Mouse (Mus musculus) heart, adult 9 months (tissue): ENCODE measurements at regions not wholly inside any gene's neighbourhood (a gene's known extent, or its start where the extent isn't known, plus 50 kb on each side); places are given as distances from the start of the nearest gene placed in this dataset.

Experiments
- DNase-seq, 2 experiments: peaks; one replicate each; pipeline ENCODE4 v3.0.0; 2022; ENCODE audit warnings: low spot score in 2 of 2

GRCm38 (mm10) chr3:15112177-15112838, 219.8 kb downstream of the Gm9733 start:
- DNase-seq = no peak

GRCm38 (mm10) chr3:15118634-15119356, 213.3 kb downstream of the Gm9733 start:
- no peak for DNase-seq

- no peak for DNase-seq
These were observed 205.4 kb downstream of the Gm9733 start for GRCm38 (mm10) chr3:15126736-15127135.

GRCm38 (mm10) chr3:15128370-15128769, 203.7 kb downstream of the Gm9733 start:
- no peak for DNase-seq

DNA sequence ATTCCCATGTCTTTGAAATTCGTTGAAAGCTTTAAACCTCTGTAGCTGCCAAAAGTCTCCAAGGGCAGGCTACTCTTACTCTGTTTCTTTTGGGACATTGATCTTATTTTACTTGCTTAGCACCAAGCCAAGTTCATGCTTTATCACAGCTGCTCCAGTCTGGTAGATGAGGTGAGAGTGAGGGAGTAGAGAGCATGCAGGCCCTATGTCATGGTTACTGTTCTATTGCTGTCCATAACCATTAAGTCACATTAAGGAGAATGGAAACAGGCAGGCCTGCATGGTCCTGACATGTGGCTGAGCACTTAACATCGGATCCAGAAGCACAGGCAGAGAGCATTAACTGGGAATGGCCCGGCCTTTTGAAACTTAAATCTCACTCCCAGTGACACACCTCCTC, 203.1 kb downstream of the Gm9733 start:
- DNase-seq = no peak

GRCm38 (mm10) chr3:15129729-15130369, 202.3 kb downstream of the Gm9733 start:
- no peak for DNase-seq

DNA sequence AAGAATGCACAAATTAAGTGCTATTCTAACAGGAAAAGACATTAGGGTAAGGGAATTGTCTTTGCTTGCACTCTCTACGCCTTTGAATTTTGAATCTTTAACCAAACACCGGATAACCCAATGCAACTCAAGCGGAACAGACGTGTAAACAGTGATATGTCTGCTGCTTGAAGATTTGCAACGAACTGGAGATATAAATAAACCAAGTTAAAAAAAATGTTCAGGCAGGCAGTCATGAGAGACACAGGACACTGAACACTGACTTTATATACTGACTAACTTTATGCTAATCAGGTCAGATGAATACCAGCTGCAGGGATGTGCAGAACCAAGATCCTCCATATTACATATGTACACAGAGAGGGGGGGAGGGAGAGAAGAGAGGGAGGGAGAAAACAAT, 200.0 kb downstream of the Gm9733 start:
- DNase-seq = no peak

- DNase-seq = no peak
These were observed 192.6 kb downstream of the Gm9733 start for GRCm38 (mm10) chr3:15139550-15139949.

DNA sequence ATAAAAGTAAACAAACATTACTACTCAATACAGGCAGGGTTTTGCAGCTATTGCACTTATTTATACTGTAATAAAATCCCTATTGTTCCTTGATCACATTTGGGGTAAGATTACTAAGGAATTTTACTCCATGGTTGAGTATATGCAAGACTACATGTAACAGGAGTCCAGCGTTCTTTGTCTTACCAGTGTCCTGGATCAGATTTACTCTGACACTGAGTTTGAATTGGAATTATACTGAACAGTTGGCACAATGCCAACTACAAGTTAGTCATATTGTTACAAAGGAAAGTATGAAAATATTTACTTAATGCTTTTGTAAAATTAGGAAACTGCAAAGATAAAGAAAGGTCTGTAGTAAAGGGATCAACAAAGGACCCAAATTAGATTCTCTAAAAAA, 178.4 kb downstream of the Gm9733 start:
- DNase-seq = no peak

- DNase-seq = peak; percentile 25 to 34
These were observed 177.9 kb downstream of the Gm9733 start for GRCm38 (mm10) chr3:15154153-15154552.

GRCm38 (mm10) chr3:15156681-15157080, 175.4 kb downstream of the Gm9733 start:
- DNase-seq = no peak

GRCm38 (mm10) chr3:15157842-15158241, 174.3 kb downstream of the Gm9733 start:
- no peak for DNase-seq

- no peak for DNase-seq
These were observed 173.2 kb downstream of the Gm9733 start for GRCm38 (mm10) chr3:15158926-15159325.

GRCm38 (mm10) chr3:15159965-15160714, 172.0 kb downstream of the Gm9733 start:
- DNase-seq = no peak

GRCm38 (mm10) chr3:15175811-15176210, 156.3 kb downstream of the Gm9733 start:
- DNase-seq = no peak

GRCm38 (mm10) chr3:15179079-15179812, 152.9 kb downstream of the Gm9733 start:
- DNase-seq = peak in 1 of 2 experiments; percentile 4

DNA sequence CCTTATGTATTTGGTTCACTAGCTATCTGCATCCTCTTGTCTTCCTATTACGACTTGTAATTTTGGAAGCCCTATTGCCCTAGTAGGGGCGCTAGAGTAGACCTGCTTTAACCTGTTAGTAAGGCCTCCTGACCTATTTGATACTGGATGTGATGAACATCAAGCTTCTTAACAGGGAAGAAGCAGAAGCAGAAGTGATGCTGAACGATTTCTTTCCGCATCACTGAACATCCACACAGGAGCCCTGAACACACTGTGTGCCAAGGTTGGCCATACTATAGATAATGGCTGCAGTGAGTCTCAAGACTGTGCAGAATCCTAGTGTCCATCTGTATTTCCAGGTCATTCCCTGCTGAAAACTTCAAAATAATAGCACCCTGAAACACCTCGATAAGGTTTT, 151.0 kb downstream of the Gm9733 start:
- DNase-seq = no peak

DNA sequence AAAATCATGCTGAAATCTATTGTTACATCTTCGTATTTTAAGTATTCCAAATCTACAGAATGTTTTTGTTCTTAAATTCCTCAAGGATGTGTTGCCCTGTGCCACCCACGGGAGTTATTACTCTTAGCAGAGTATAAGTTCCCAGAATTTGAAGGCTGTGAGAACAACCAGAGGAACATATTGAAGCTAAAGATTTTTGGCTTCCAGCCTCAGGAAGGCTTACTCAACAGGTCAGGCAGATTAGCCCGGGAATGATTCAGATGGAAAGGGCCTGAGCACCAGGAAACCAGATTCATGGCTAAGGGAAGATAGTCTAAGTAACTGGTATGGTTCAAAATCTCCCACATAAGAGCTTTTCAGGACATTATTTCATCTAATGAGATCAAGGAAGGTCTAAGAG, 145.4 kb downstream of the Gm9733 start:
- no peak for DNase-seq

- DNase-seq = peak in 1 of 2 experiments; percentile 34
These were observed 137.7 kb downstream of the Gm9733 start for GRCm38 (mm10) chr3:15194362-15194761.

GRCm38 (mm10) chr3:15196101-15196500, 136.0 kb downstream of the Gm9733 start:
- no peak for DNase-seq

DNA sequence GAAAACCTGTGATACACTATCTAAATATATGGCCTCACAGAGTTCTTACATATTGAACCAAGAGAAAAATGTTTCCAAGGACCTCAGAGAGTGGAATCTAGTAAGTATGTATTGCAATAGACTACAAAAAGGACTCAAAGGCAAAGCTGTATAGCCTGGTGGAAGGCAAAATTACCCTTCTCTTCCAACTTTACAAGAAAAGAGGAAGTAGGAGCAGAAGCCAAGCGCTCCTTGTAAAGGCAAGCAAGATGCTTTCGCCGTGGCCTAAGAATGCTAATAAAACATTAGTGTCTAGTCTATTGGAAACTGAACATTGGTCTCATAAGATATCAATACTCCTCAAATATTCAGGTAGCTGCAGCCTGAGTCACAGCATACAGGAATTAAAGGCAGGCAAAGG, 134.0 kb downstream of the Gm9733 start:
- no peak for DNase-seq

DNA sequence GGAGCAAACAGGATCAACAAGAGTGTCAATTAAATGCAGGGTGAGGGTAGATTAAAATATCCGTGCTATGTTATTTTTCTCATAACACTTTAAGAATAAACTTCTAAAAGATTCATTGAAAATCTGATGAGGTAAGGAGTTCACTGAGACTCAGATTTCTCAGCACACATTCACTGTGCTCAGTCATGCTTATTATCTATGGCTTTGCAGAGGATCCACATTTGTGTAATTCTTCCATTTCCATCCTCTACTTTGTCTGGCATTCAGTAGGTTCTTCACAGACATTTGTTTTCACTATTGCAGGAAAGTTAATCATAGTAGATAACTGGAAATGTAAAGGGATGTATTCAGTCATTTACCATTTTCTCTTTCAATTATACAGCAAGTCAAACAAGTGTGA, 131.8 kb downstream of the Gm9733 start:
- DNase-seq = no peak
